Mouse (Mus musculus) MEL (cell line): Measurements from ENCODE around the gene Zkscan2. TPM values are rescaled to one million over a fixed set of nuclear protein-coding genes. Genes with fewer than 3 reads are reported as not detected.

Experiments
- DNase-seq: peaks from one replicate; pipeline ENCODE4 v3.0.0; 2011; ENCODE audit warnings: low read depth, low spot score
- H3K27ac ChIP-seq: 2 replicates; pipeline ENCODE4 v1.5.1; 2012; ENCODE audit warnings: low read depth, mild to moderate bottlenecking, control low read depth, low read length, moderate library complexity; ENCODE audit not compliant: control insufficient read depth
- H3K27me3 ChIP-seq, 2 experiments: fragments of 150-350 bp in 1 of 2; sonication (generic) in 1 of 2; 2 replicates each; pipeline ENCODE4 v1.6.1; 2012; ENCODE audit warnings: low read length in 2 of 2, mild to moderate bottlenecking in 2 of 2, improper control_type of control experiment in 1 of 2, moderate library complexity in 1 of 2; ENCODE audit not compliant: insufficient read depth in 2 of 2, control insufficient read depth in 1 of 2
- H3K36me3 ChIP-seq, 2 experiments: 2 replicates each; pipeline ENCODE4 v1.6.1; 2012 to 2014; ENCODE audit warnings: low read length in 2 of 2, improper control_type of control experiment in 1 of 2, inconsistent platforms in 1 of 2, mild to moderate bottlenecking in 1 of 2; ENCODE audit not compliant: insufficient read depth in 2 of 2, control insufficient read depth in 1 of 2
- H3K4me1 ChIP-seq, 2 experiments: fragments of 150-350 bp in 1 of 2; sonication (generic) in 1 of 2; 2 replicates each; pipeline ENCODE4 v1.6.1; 2012; ENCODE audit warnings: low read length in 2 of 2, improper control_type of control experiment in 1 of 2, mild to moderate bottlenecking in 1 of 2; ENCODE audit not compliant: insufficient read depth in 2 of 2, control insufficient read depth in 1 of 2
- H3K4me3 ChIP-seq, 2 experiments: fragments of 150-350 bp in 1 of 2; sonication (generic) in 1 of 2; 2 replicates each; pipeline ENCODE4 v1.5.1; 2012; ENCODE audit warnings: low read depth in 2 of 2, low read length in 2 of 2, mild to moderate bottlenecking in 2 of 2, moderate library complexity in 2 of 2, control low read depth in 1 of 2, improper control_type of control experiment in 1 of 2; ENCODE audit not compliant: control insufficient read depth in 1 of 2, insufficient read depth in 1 of 2
- H3K79me2 ChIP-seq: 2 replicates; pipeline ENCODE4 v1.6.1; 2012; ENCODE audit warnings: mild to moderate bottlenecking, low read length, moderate library complexity; ENCODE audit not compliant: control insufficient read depth, poor library complexity, insufficient read depth
- H3K9ac ChIP-seq: 2 replicates; pipeline ENCODE4 v1.6.1; 2012; ENCODE audit warnings: low read depth, mild to moderate bottlenecking, control low read depth, low read length, moderate library complexity; ENCODE audit not compliant: control insufficient read depth, poor library complexity, severe bottlenecking
- H3K9me3 ChIP-seq: fragments of 150-350 bp; sonication (generic); replicated peaks from 2 replicates; pipeline ENCODE4 v1.6.1; 2012; ENCODE audit warnings: mild to moderate bottlenecking, low read length, improper control_type of control experiment, moderate library complexity; ENCODE audit not compliant: insufficient read depth
- CTCF ChIP-seq, 3 experiments: IDR thresholded peaks in 2 of 3; conservative IDR thresholded peaks in 1 of 3; 2 replicates each; pipeline ENCODE4 v1.5.1; 2011 to 2012; ENCODE audit warnings: low read length in 3 of 3, low read depth in 2 of 3, mild to moderate bottlenecking in 2 of 3, improper control_type of control experiment in 1 of 3, inconsistent platforms in 1 of 3, mixed read lengths in 1 of 3, moderate library complexity in 1 of 3; ENCODE audit not compliant: control insufficient read depth in 1 of 3, insufficient read depth in 1 of 3, poor library complexity in 1 of 3, severe bottlenecking in 1 of 3
- E2F4 ChIP-seq: IDR thresholded peaks from 2 replicates; pipeline ENCODE4 v1.6.1; 2011; ENCODE audit warnings: low read depth, low read length, improper control_type of control experiment, borderline replicate concordance
- ELF1 ChIP-seq: IDR thresholded peaks from 2 replicates; pipeline ENCODE4 v1.6.1; 2014; ENCODE audit warnings: low read depth, mild to moderate bottlenecking, inconsistent platforms, low read length, improper control_type of control experiment, moderate library complexity
- GABPA ChIP-seq: IDR thresholded peaks from 2 replicates; pipeline ENCODE4 v1.6.1; 2012; ENCODE audit warnings: low read depth, mild to moderate bottlenecking, inconsistent platforms, low read length, improper control_type of control experiment, moderate library complexity
- GATA1 ChIP-seq: IDR thresholded peaks from 2 replicates; pipeline ENCODE4 v1.6.1; 2011; ENCODE audit warnings: low read depth, low read length, improper control_type of control experiment
- KAT2A ChIP-seq: conservative IDR thresholded peaks from 2 replicates; pipeline ENCODE4 v1.6.1; 2012; ENCODE audit warnings: low read depth, low read length, improper control_type of control experiment, inconsistent platforms
- MAFK ChIP-seq: IDR thresholded peaks from 2 replicates; pipeline ENCODE4 v1.6.1; 2011; ENCODE audit warnings: low read depth, mild to moderate bottlenecking, low read length, improper control_type of control experiment, borderline replicate concordance
- MAZ ChIP-seq: IDR thresholded peaks from 2 replicates; pipeline ENCODE4 v1.6.1; 2012; ENCODE audit warnings: low read depth, mild to moderate bottlenecking, inconsistent platforms, low read length, improper control_type of control experiment
- MXI1 ChIP-seq: IDR thresholded peaks from 2 replicates; pipeline ENCODE4 v1.6.1; 2011; ENCODE audit warnings: mild to moderate bottlenecking, low read depth, low read length, improper control_type of control experiment
- MYC ChIP-seq: IDR thresholded peaks from 2 replicates; pipeline ENCODE4 v1.6.1; 2011; ENCODE audit warnings: low read depth, mild to moderate bottlenecking, low read length, improper control_type of control experiment, moderate library complexity
- NRF1 ChIP-seq: IDR thresholded peaks from 2 replicates; pipeline ENCODE4 v1.6.1; 2014; ENCODE audit warnings: low read depth, mild to moderate bottlenecking, inconsistent platforms, low read length, improper control_type of control experiment, moderate library complexity; ENCODE audit not compliant: poor library complexity, insufficient read depth, severe bottlenecking
- POLR2A ChIP-seq, 2 experiments: IDR thresholded peaks; 2 replicates each; pipeline ENCODE4 v1.6.1; 2011 to 2012; ENCODE audit warnings: low read length in 2 of 2, mild to moderate bottlenecking in 2 of 2, control low read depth in 1 of 2, improper control_type of control experiment in 1 of 2, low read depth in 1 of 2, moderate library complexity in 1 of 2; ENCODE audit not compliant: control insufficient read depth in 1 of 2, insufficient read depth in 1 of 2, poor library complexity in 1 of 2
- POLR2AphosphoS5 ChIP-seq: IDR thresholded peaks from 2 replicates; pipeline ENCODE4 v1.6.1; 2012; ENCODE audit warnings: low read depth, borderline replicate concordance, mild to moderate bottlenecking, inconsistent platforms, low read length, moderate library complexity, mixed read lengths
- RAD21 ChIP-seq: IDR thresholded peaks from 2 replicates; pipeline ENCODE4 v1.6.1; 2011; ENCODE audit warnings: mild to moderate bottlenecking, low read depth, low read length, improper control_type of control experiment
- SIN3A ChIP-seq: IDR thresholded peaks from 2 replicates; pipeline ENCODE4 v1.6.1; 2012; ENCODE audit warnings: low read length, improper control_type of control experiment, inconsistent platforms
- SMC3 ChIP-seq: IDR thresholded peaks from 2 replicates; pipeline ENCODE4 v1.6.1; 2011; ENCODE audit warnings: low read depth, low read length, improper control_type of control experiment
- TBP ChIP-seq: IDR thresholded peaks from 2 replicates; pipeline ENCODE4 v1.8.0; 2011; ENCODE audit warnings: low read depth, low read length, improper control_type of control experiment
- TCF12 ChIP-seq: IDR thresholded peaks from 2 replicates; pipeline ENCODE4 v1.6.1; 2014; ENCODE audit warnings: low read depth, mild to moderate bottlenecking, inconsistent platforms, low read length, improper control_type of control experiment, moderate library complexity
- UBTF ChIP-seq: IDR thresholded peaks from 2 replicates; pipeline ENCODE4 v1.6.1; 2012; ENCODE audit warnings: low read depth, mild to moderate bottlenecking, inconsistent platforms, low read length, improper control_type of control experiment, moderate library complexity, borderline replicate concordance; ENCODE audit not compliant: insufficient read depth
- ZC3H11A ChIP-seq: IDR thresholded peaks from 2 replicates; pipeline ENCODE4 v1.6.1; 2012; ENCODE audit warnings: low read depth, mild to moderate bottlenecking, inconsistent platforms, low read length, improper control_type of control experiment
- ZMIZ1 ChIP-seq: IDR thresholded peaks from 2 replicates; pipeline ENCODE4 v1.6.1; 2012; ENCODE audit warnings: low read depth, mild to moderate bottlenecking, inconsistent platforms, low read length, improper control_type of control experiment, moderate library complexity
- ZNF384 ChIP-seq: IDR thresholded peaks from 2 replicates; pipeline ENCODE4 v1.6.1; 2012; ENCODE audit warnings: low read depth, mild to moderate bottlenecking, inconsistent platforms, low read length, improper control_type of control experiment
- polyA plus RNA-seq, 2 experiments: library from polyadenylated mRNA; stranded (reverse) in 1 of 2; unstranded in 1 of 2; fragments of >175 nt in 1 of 2; fragments of >200 nt in 1 of 2; gene quantifications; 2 replicates each; pipeline versions ENCODE4 v1.2.1 to v1.2.4; 2012; ENCODE audit warnings: low replicate concordance in 2 of 2, low read depth in 1 of 2; ENCODE audit not compliant: insufficient read length in 2 of 2, insufficient read depth in 1 of 2, missing spikeins in 1 of 2
- total RNA-seq: library from RNA; depleted of rRNA; stranded (reverse); fragments of 300-350 nt; gene quantifications from 2 replicates; pipeline ENCODE4 v1.2.3, GENCODE M21; 2012

Zkscan2 gene
- total and polyA plus RNA-seq, 3 experiments: not detected

DNA sequence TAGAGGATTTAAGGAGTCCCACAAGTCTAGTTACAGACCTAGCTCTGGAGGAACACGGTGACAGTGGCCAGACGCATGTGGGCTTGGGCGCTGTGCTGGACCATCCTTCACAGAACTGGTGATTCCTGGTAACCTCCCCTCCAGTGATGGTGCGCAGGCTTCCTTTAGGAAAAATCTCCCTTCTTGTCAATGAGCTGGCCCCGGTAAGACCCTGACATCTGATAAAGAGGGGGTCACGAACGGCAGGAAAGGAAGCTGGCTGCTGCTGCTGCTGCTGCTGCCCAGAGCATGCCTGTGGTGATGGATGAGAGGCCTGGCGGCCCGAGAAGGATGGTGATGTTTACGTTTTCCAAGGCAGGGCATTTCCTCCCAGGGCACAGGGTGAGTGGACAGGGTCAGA is 25.5 kb upstream of the Zkscan2 start:
- no peaks in the 10 kb centered on the region for H3K9me3 ChIP-seq
- no peak overlapping the region for H3K4me3 ChIP-seq
- no peak for TF ChIP-seq POLR2AphosphoS5
- TF ChIP-seq GABPA: no peak
- TF ChIP-seq ZNF384: no peak
- TF ChIP-seq MYC: no peak
- no peak for TF ChIP-seq KAT2A
- TF ChIP-seq ZMIZ1: no peak
- TF ChIP-seq UBTF: no peak
- TF ChIP-seq MAZ: no peak
- TF ChIP-seq SIN3A: no peak
- TF ChIP-seq MAFK: no peak
- no peak for TF ChIP-seq TCF12
- no peak for TF ChIP-seq POLR2A (IDR thresholded peaks at IDR 0.05; ENCODE audit: control insufficient read depth in 1 of 2, insufficient read depth in 1 of 2, low read depth in 1 of 2, low read length in 2 of 2, poor library complexity in 1 of 2)
- TF ChIP-seq ELF1: no peak
- TF ChIP-seq MXI1: no peak
- no peak for TF ChIP-seq TBP
- TF ChIP-seq, all 39 proteins: peak for 0
- Histone ChIP-seq H3K27me3 (no peaks in the 10 kb centered on the region), H3K27ac (no peak overlapping the region), H3K4me1 (no peaks in the 10 kb centered on the region), H3K36me3 (no peaks in the 10 kb centered on the region), H3K79me2 (no peaks in the 10 kb centered on the region), H3K9ac (no peak overlapping the region)
- no peak for DNase-seq

DNA sequence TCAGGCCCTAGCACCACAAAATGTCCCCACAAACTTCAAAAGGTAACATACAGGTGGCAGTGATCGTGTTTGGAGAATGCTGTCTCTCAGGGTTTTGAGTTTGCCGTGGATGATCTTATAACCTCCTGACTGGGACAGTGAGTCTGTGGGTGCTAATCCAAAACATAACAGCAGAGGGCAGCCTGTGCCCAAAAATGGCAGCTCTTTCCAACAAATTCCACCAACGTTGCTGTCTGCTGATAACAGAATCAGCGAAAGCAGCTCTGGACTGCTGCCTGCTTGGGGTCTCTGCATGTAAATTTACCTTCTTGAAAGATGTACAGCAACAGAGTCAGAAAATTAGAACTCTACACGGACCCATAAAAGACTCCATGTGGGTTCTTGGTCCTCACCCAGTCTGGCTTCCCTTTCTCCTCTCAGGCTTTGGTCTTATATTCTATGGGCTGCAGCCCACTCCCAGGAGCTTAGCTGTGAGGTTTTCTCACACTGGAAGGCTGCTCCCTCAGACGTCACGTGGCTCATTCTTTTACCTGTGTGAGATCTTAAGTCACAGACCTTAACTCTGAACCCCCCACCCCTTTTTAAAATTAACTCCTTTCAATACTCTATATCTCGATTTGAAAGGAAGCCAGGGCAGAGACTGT is 24.1 kb upstream of the Zkscan2 start:
- Histone ChIP-seq H3K9ac (no peak overlapping the region), H3K27ac (no peak overlapping the region), H3K4me1 (no peaks in the 10 kb centered on the region), H3K9me3 (no peaks in the 10 kb centered on the region), H3K79me2 (no peaks in the 10 kb centered on the region), H3K4me3 (no peak overlapping the region), H3K36me3 (no peaks in the 10 kb centered on the region), H3K27me3 (no peaks in the 10 kb centered on the region)
- DNase-seq: peak; percentile 66
- TF ChIP-seq NRF1 (no peak), CTCF (IDR thresholded peaks at IDR 0.05 in 2 of 3, conservative IDR thresholded peaks at IDR 0.05 in 1 of 3; ENCODE audit: control insufficient read depth in 1 of 3, insufficient read depth in 1 of 3, low read depth in 2 of 3, low read length in 3 of 3, poor library complexity in 1 of 3, severe bottlenecking in 1 of 3) (peak; percentile 66 to 82 (median 74)), E2F4 (no peak), SMC3 (peak; percentile 78), GATA1 (peak; percentile 50), ZC3H11A (peak; percentile 72), RAD21 (peak; percentile 89), TBP (no peak), ZNF384 (no peak), ZMIZ1 (no peak)
